Mouse (Mus musculus): ENCODE data around the gene Samd8.

GRCm38 (mm10) chr14:21719646-21720383 lies 30.5 kb upstream of the Samd8 start:
- TF ChIP-seq CTCF (IDR thresholded peaks at IDR 0.05; ENCODE audit: extremely low read depth, insufficient read depth, insufficient read length, insufficient replicate concordance) (no peak), POLR2A (IDR thresholded peaks at IDR 0.05; ENCODE audit: low read depth, low read length) (no peak)
